Mouse (Mus musculus) right cerebral cortex, postnatal 25 days (tissue): ENCODE measurements around the gene Gm28036.
A peak's percentile ranks its signal among the peaks of the same experiment; 100 is the strongest.

Experiments used
- DNase-seq: peaks from one replicate; pipeline ENCODE4 v3.0.0; 2022

The Gm28036 gene

GRCm38 (mm10) chr2:156080391-156080790, 46.5 kb downstream of the Gm28036 start:
- no peak for DNase-seq

- DNase-seq: no peak
Observed at GRCm38 (mm10) chr2:156079674-156080073, 47.2 kb downstream of the Gm28036 start.

- no peak for DNase-seq
Observed at GRCm38 (mm10) chr2:156079183-156079560, 47.7 kb downstream of the Gm28036 start.

GRCm38 (mm10) chr2:156078421-156079182, 48.3 kb downstream of the Gm28036 start:
- DNase-seq: no peak

GRCm38 (mm10) chr2:156077461-156077860, 49.4 kb downstream of the Gm28036 start:
- DNase-seq: no peak

- no peak for DNase-seq
Observed at GRCm38 (mm10) chr2:156073725-156074124, 53.2 kb downstream of the Gm28036 start.

- DNase-seq: no peak
Observed at GRCm38 (mm10) chr2:156071236-156071635, 55.7 kb downstream of the Gm28036 start.

GRCm38 (mm10) chr2:156067916-156068315, 59.0 kb downstream of the Gm28036 start:
- no peak for DNase-seq

GRCm38 (mm10) chr2:156066126-156066525, 60.8 kb downstream of the Gm28036 start:
- no peak for DNase-seq

- peak; percentile 63 for DNase-seq
Observed at GRCm38 (mm10) chr2:156065099-156066041, 61.5 kb downstream of the Gm28036 start, which contains the start of gene Spag4. Gene Spag4 (plus strand): TSS chr2:156065175.

- no peak for DNase-seq
Observed at GRCm38 (mm10) chr2:156052816-156053215, 74.1 kb downstream of the Gm28036 start, which contains the start of gene Fer1l4. Gene Fer1l4 (minus strand): TSS chr2:156052947.

- DNase-seq: no peak
Observed at GRCm38 (mm10) chr2:156047929-156048328, 79.0 kb downstream of the Gm28036 start.

- no peak for DNase-seq
Observed at GRCm38 (mm10) chr2:156042903-156043302, 84.0 kb downstream of the Gm28036 start.

- no peak for DNase-seq
Observed at GRCm38 (mm10) chr2:156039390-156039789, 87.5 kb downstream of the Gm28036 start.

GRCm38 (mm10) chr2:156025482-156025881, 101.4 kb downstream of the Gm28036 start:
- no peak for DNase-seq
